Mouse (Mus musculus): ENCODE data around the gene Gprc5b. TPM values are rescaled to one million over a fixed set of nuclear protein-coding genes. Genes with fewer than 3 reads are reported as not detected.

Gprc5b gene
- total and polyA plus RNA-seq, 3 experiments, result 0.04 to 0.06 TPM; not detected in 1

- H3K27ac ChIP-seq (ENCODE audit: insufficient read depth, low read depth), result no peak overlapping the region
- DNase-seq (ENCODE audit: extremely low read depth), result no peak
- H3K36me3 ChIP-seq (replicated peaks in 1 of 2; ENCODE audit: control insufficient read depth in 1 of 2, insufficient read depth in 1 of 2, low read length in 1 of 2), result no peaks in the 10 kb centered on the region
- TF ChIP-seq GABPA (IDR thresholded peaks at IDR 0.05; ENCODE audit: insufficient replicate concordance, low read depth, low read length), result no peak
- H3K4me1 ChIP-seq (ENCODE audit: control insufficient read depth in 1 of 2, insufficient read depth in 2 of 2), result peaks cover 0 to 7% of the 10 kb centered on the region in 2 experiments; a peak in 1 of 4 replicates
- no peak overlapping the region for H3K4me3 ChIP-seq (replicated peaks in 1 of 3; ENCODE audit: low read depth in 2 of 3, low read length in 2 of 3, poor library complexity in 1 of 3)
- H3K79me2 ChIP-seq (replicated peaks; ENCODE audit: control insufficient read depth, extremely low read depth, insufficient read depth, poor library complexity, severe bottlenecking), result no peaks in the 10 kb centered on the region
- no peaks in the 10 kb centered on the region for H3K9me3 ChIP-seq (replicated peaks; ENCODE audit: low read length)
- H3K27me3 ChIP-seq (replicated peaks), result peaks cover 9% of the 10 kb centered on the region
- H3K4me2 ChIP-seq (ENCODE audit: insufficient read depth, low read depth, poor library complexity, severe bottlenecking), result no peak overlapping the region
- no peak overlapping the region for H3K9ac ChIP-seq (ENCODE audit: insufficient read depth, low read depth)
- in situ Hi-C loops (cut with MboI; ENCODE audit: low pct_ligation_motif_present, low pct_unique_long_range_greater_than_20kb, low sequenced_read_pairs) (no loop called here), dilution Hi-C loops (cut with MboI; ENCODE audit: extremely low pct_ligation_motif_present, extremely low pct_unique_long_range_greater_than_20kb, low sequenced_read_pairs) (no loop called here)
Measured at GRCm38 (mm10) chr7:118964777-118965176, 30.2 kb downstream of the Gprc5b start.

DNA sequence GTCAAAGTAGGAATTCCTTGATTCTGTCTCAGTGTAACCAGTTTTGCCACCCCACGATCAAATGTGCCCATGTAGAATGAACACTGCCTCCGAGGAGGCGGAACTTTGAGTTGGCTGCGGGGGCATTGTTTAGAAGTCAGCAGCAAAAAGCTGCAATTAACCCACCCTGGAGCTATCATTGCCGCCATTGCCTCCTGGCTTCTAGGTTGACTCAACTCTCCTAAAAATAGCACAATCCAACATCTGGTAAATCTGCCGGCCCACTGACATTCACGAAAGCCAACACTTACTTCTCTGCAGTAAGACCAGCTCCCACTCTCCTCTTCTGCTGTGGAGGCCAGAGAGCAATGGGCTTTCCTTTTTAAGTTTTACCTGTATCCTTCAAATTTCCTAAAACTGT is 35.8 kb downstream of the Gprc5b start:
- Histone ChIP-seq H3K4me1 (ENCODE audit: control insufficient read depth in 1 of 2, insufficient read depth in 2 of 2) (no peaks in the 10 kb centered on the region), H3K36me3 (replicated peaks in 1 of 2; ENCODE audit: control insufficient read depth in 1 of 2, insufficient read depth in 1 of 2, low read length in 1 of 2) (no peaks in the 10 kb centered on the region), H3K9me3 (replicated peaks; ENCODE audit: low read length) (no peaks in the 10 kb centered on the region), H3K79me2 (replicated peaks; ENCODE audit: control insufficient read depth, extremely low read depth, insufficient read depth, poor library complexity, severe bottlenecking) (no peaks in the 10 kb centered on the region), H3K27ac (ENCODE audit: insufficient read depth, low read depth) (no peak overlapping the region), H3K9ac (ENCODE audit: insufficient read depth, low read depth) (no peak overlapping the region), H3K4me3 (replicated peaks in 1 of 3; ENCODE audit: low read depth in 2 of 3, low read length in 2 of 3, poor library complexity in 1 of 3) (no peak overlapping the region), H3K27me3 (replicated peaks) (peaks cover 9% of the 10 kb centered on the region), H3K4me2 (ENCODE audit: insufficient read depth, low read depth, poor library complexity, severe bottlenecking) (no peak overlapping the region)
- DNase-seq (ENCODE audit: extremely low read depth), result no peak
- dilution Hi-C loops (cut with MboI; ENCODE audit: extremely low pct_ligation_motif_present, extremely low pct_unique_long_range_greater_than_20kb, low sequenced_read_pairs), result no loop called here
- in situ Hi-C loops (cut with MboI; ENCODE audit: low pct_ligation_motif_present, low pct_unique_long_range_greater_than_20kb, low sequenced_read_pairs), result no loop called here
- TF ChIP-seq MAX (IDR thresholded peaks at IDR 0.05; ENCODE audit: low read length) (no peak), PAX5 (IDR thresholded peaks at IDR 0.05; ENCODE audit: low read length) (no peak), MYC (IDR thresholded peaks at IDR 0.05; ENCODE audit: low read depth, low read length) (no peak), BHLHE40 (IDR thresholded peaks at IDR 0.05; ENCODE audit: low read depth, low read length) (no peak), ELF1 (IDR thresholded peaks at IDR 0.05; ENCODE audit: low read depth, low read length) (no peak), RAD21 (IDR thresholded peaks at IDR 0.05; ENCODE audit: low read depth, low read length) (no peak)

GRCm38 (mm10) chr7:118956616-118957246 is 38.3 kb downstream of the Gprc5b start:
- Histone ChIP-seq H3K4me3 (replicated peaks in 1 of 3; ENCODE audit: low read depth in 2 of 3, low read length in 2 of 3, poor library complexity in 1 of 3) (no peak overlapping the region), H3K27ac (ENCODE audit: insufficient read depth, low read depth) (no peak overlapping the region), H3K9ac (ENCODE audit: insufficient read depth, low read depth) (no peak overlapping the region), H3K79me2 (replicated peaks; ENCODE audit: control insufficient read depth, extremely low read depth, insufficient read depth, poor library complexity, severe bottlenecking) (no peaks in the 10 kb centered on the region), H3K36me3 (replicated peaks in 1 of 2; ENCODE audit: control insufficient read depth in 1 of 2, insufficient read depth in 1 of 2, low read length in 1 of 2) (no peaks in the 10 kb centered on the region), H3K9me3 (replicated peaks; ENCODE audit: low read length) (no peaks in the 10 kb centered on the region), H3K27me3 (replicated peaks) (peaks cover 2% of the 10 kb centered on the region), H3K4me2 (ENCODE audit: insufficient read depth, low read depth, poor library complexity, severe bottlenecking) (no peak overlapping the region), H3K4me1 (ENCODE audit: control insufficient read depth in 1 of 2, insufficient read depth in 2 of 2) (no peaks in the 10 kb centered on the region)
- dilution Hi-C loops (cut with MboI; ENCODE audit: extremely low pct_ligation_motif_present, extremely low pct_unique_long_range_greater_than_20kb, low sequenced_read_pairs), result no loop called here
- DNase-seq (ENCODE audit: extremely low read depth), result no peak
- in situ Hi-C loops (cut with MboI; ENCODE audit: low pct_ligation_motif_present, low pct_unique_long_range_greater_than_20kb, low sequenced_read_pairs), result no loop called here
- no peak for TF ChIP-seq NRF1 (IDR thresholded peaks at IDR 0.05; ENCODE audit: low read depth, low read length)
- no peak for TF ChIP-seq KAT2A (IDR thresholded peaks at IDR 0.05; ENCODE audit: insufficient replicate concordance, low read length)
- TF ChIP-seq TCF12 (IDR thresholded peaks at IDR 0.05; ENCODE audit: low read depth, low read length), result no peak
- no peak for TF ChIP-seq GABPA (IDR thresholded peaks at IDR 0.05; ENCODE audit: insufficient replicate concordance, low read depth, low read length)
- no peak for TF ChIP-seq CHD2 (IDR thresholded peaks at IDR 0.05; ENCODE audit: low read length)
- TF ChIP-seq USF2 (conservative IDR thresholded peaks at IDR 0.05; ENCODE audit: low read depth, low read length), result no peak
- no peak for TF ChIP-seq CHD1 (IDR thresholded peaks at IDR 0.05; ENCODE audit: low read depth, low read length)
- TF ChIP-seq RAD21 (IDR thresholded peaks at IDR 0.05; ENCODE audit: low read depth, low read length), result no peak
- no peak for TF ChIP-seq IRF4 (IDR thresholded peaks at IDR 0.05; ENCODE audit: low read depth, low read length)
- no peak for TF ChIP-seq MAX (IDR thresholded peaks at IDR 0.05; ENCODE audit: low read length)
- TF ChIP-seq POLR2A (IDR thresholded peaks at IDR 0.05; ENCODE audit: low read depth, low read length), result no peak
- no peak for TF ChIP-seq EP300 (IDR thresholded peaks at IDR 0.05; ENCODE audit: low read length)
- no peak for TF ChIP-seq ZNF384 (IDR thresholded peaks at IDR 0.05; ENCODE audit: low read depth, low read length)
- no peak for TF ChIP-seq UBTF (IDR thresholded peaks at IDR 0.05; ENCODE audit: low read depth, low read length)
- TF ChIP-seq MXI1 (IDR thresholded peaks at IDR 0.05; ENCODE audit: low read depth, low read length), result no peak
- no peak for TF ChIP-seq ELF1 (IDR thresholded peaks at IDR 0.05; ENCODE audit: low read depth, low read length)
- no peak for TF ChIP-seq SMC3 (IDR thresholded peaks at IDR 0.05; ENCODE audit: low read depth, low read length)
- TF ChIP-seq MAFK (IDR thresholded peaks at IDR 0.05; ENCODE audit: insufficient replicate concordance, low read length), result no peak
- TF ChIP-seq BHLHE40 (IDR thresholded peaks at IDR 0.05; ENCODE audit: low read depth, low read length), result no peak
- TF ChIP-seq CTCF (conservative IDR thresholded peaks at IDR 0.05 in 1 of 2, IDR thresholded peaks at IDR 0.05 in 1 of 2; ENCODE audit: low read depth in 2 of 2, low read length in 2 of 2), result no peak
